Mouse (Mus musculus) liver, adult 10 weeks (tissue): ENCODE data around the gene 2010005H15Rik. TPM values are rescaled to one million over a fixed set of nuclear protein-coding genes. Genes with fewer than 3 reads are reported as not detected.

Experiments used
- polyA plus RNA-seq: library from polyadenylated mRNA; stranded (reverse); fragments of 350-450 nt; fragmentation: Illumina TruSeq; extraction: RNeasy Lipid Tissue Mini Kit (QIAGEN cat#74804); gene quantifications from one replicate; pipeline ENCODE4 v1.2.3, GENCODE M21; 2014; ENCODE audit warnings: low read depth, low replicate concordance

Gene 2010005H15Rik
- polyA plus RNA-seq, result not detected

DNA sequence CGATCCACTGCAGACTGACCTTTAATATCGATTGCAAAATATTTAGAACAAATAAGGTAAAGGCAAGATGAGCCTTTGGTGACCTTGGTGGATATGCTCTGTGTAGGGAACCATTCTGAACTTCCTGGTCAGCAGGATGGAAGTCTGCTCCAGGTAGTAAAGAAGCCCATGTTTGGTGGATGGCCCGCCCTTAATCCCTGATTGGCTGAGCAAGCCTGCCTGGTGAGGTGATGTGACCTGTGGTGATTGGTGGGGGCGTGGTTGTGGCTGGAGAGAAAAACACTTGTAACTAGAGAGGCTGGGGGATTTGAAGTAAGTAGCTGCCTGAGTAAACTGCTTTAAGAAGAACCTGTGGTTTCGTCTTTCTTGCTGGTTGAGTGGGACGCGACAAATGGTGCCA lies at the start of gene 2010005H15Rik:
2010005H15Rik (plus strand) TSS at position 301 of the 400 bp plus-strand sequence.

GRCm38 (mm10) chr16:36183912-36184311 lies 37.4 kb upstream of the 2010005H15Rik start, which contains the start of gene Gm5483:
Gene Gm5483, plus strand, starts transcription at chr16:36184212.

DNA sequence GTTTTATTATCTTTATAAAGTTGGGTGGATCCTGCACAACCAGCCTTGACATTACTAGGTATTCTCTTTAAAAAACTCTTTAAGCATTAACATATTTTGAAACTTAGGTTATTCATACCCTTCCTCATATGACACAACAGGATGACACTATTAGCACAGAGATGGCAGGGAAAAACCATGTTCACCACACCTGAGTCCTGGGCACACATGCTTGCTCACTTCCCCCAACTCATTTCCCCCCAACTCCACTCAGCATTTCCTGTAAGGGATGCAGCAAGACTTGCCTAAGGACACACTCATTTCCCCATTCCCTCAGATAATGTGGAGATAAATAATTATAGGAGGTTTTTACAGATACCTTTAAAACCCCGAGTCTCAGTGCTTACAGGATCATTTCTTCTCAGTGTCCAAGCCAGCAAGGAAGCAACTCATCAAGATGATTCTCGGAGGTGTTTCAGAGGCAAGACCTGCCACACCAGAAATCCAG lies 11.3 kb upstream of the 2010005H15Rik start, which contains the start of gene Gm5416:
Gm5416 (plus strand) TSS at position 437 of the 487 bp plus-strand sequence.

GRCm38 (mm10) chr16:36276796-36277195 lies 55.5 kb downstream of the 2010005H15Rik start, which contains the start of gene Stfa1:
Gene Stfa1, plus strand, starts transcription at chr16:36276951.

Other genes starting within 250 kb of the 2010005H15Rik start
- gene Kpna1, start 242.7 kb upstream of the 2010005H15Rik start, polyA plus RNA-seq, result 49.0 TPM
- gene Wdr5b, start 180.3 kb upstream of the 2010005H15Rik start, polyA plus RNA-seq, result 3.4 TPM
- gene Fam162a, start 149.9 kb upstream of the 2010005H15Rik start, polyA plus RNA-seq, result 96.6 TPM
- gene Ccdc58, start 149.8 kb upstream of the 2010005H15Rik start, polyA plus RNA-seq, result 185 TPM
- not detected for gene Csta1, start 90.2 kb upstream of the 2010005H15Rik start, polyA plus RNA-seq
- not detected for gene Stfa2l1, start 64.7 kb upstream of the 2010005H15Rik start, polyA plus RNA-seq
- gene Gm5483, start 37.3 kb upstream of the 2010005H15Rik start, polyA plus RNA-seq, result not detected
- gene Gm5416, start 11.1 kb upstream of the 2010005H15Rik start, polyA plus RNA-seq, result not detected
- not detected for gene Stfa1, start 55.5 kb downstream of the 2010005H15Rik start, polyA plus RNA-seq
- not detected for gene BC117090, start 112.9 kb downstream of the 2010005H15Rik start, polyA plus RNA-seq
- not detected for gene BC100530, start 146.3 kb downstream of the 2010005H15Rik start, polyA plus RNA-seq
- not detected for gene Stfa2, start 187.0 kb downstream of the 2010005H15Rik start, polyA plus RNA-seq
- not detected for gene Stfa3, start 233.9 kb downstream of the 2010005H15Rik start, polyA plus RNA-seq